9 mouse cellular contexts compared by ENCODE assay signal in the genomic region with DNA sequence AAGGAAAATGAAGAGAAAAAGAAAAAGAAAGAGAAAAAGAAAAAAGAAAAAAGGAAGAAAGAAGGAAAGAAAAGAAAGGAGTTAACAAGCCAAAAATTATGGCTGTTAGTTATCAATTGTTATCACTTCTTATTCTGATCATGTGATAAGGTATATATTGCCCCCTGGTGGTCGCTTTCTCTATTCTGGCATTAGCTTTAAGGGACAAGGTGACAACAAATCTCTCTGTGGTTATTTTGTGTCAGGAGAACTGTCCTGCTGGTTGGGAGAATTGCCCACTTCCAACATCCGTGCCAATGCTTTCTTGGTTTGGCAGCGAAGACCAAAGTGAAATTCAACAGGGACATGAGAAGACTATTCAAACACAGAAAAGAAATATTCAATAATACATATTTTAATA. TPM values are rescaled to one million over a fixed set of nuclear protein-coding genes. Genes with fewer than 3 reads are reported as not detected.
DNase-seq lines count a peak whose midpoint lies in the region; ATAC-seq and TF ChIP-seq lines count a peak whose summit lies in the region.
"Had no signal": no experiment of that assay in that cellular context is flagged by ENCODE, and none has a peak within 500 bp of the region (broad histone marks: within the 10 kb centered on the region; RNA-seq: fewer than 3 reads in every experiment).

No protein-coding gene starts in this region.

- no peaks in the 10 kb centered on the region for H3K36me3 ChIP-seq in embryonic facial prominence, embryonic 14.5 days (ENCODE audit: control insufficient read depth, insufficient read depth, low read length)
- no peaks in the 10 kb centered on the region for H3K36me3 ChIP-seq in limb, embryonic 14.5 days (ENCODE audit: control insufficient read depth, insufficient read depth, low read length)
- no peaks in the 10 kb centered on the region for H3K36me3 ChIP-seq in splenic B cell, adult 2 months (ENCODE audit: control insufficient read depth, insufficient read depth, low read length, poor library complexity, severe bottlenecking)

- no peak for DNase-seq in left cerebral cortex, adult 2 months (ENCODE audit: extremely low spot score in 1 of 2, low spot score in 2 of 2)
- DNase-seq in left cerebral cortex, postnatal 36 days (ENCODE audit: low spot score in 2 of 2), result no peak
- DNase-seq in ES-CJ7 (ENCODE audit: low read depth, low spot score), result peak; percentile 80
- peak; percentile 45 to 68 for DNase-seq in adrenal gland, postnatal 36 days
- peak; percentile 67 for DNase-seq in embryonic facial prominence, embryonic 14.5 days (ENCODE audit: low spot score)
- DNase-seq in limb, embryonic 14.5 days (ENCODE audit: low spot score), result peak; percentile 73
- DNase-seq in splenic B cell, adult 2 months (ENCODE audit: low read depth, low spot score), result peak; percentile 86

- H3K9me3 ChIP-seq in embryonic facial prominence, embryonic 14.5 days (ENCODE audit: control insufficient read depth, low read length), result no peaks in the 10 kb centered on the region
- no peaks in the 10 kb centered on the region for H3K9me3 ChIP-seq in limb, embryonic 14.5 days (ENCODE audit: control insufficient read depth, low read length)

- no peak overlapping the region for H3K4me2 ChIP-seq in embryonic facial prominence, embryonic 14.5 days (ENCODE audit: low read depth, low read length)
- H3K4me2 ChIP-seq in limb, embryonic 14.5 days (replicated peaks; ENCODE audit: low read depth, low read length, severe bottlenecking), result no peak overlapping the region

- peak; percentile 50 for TF ChIP-seq CTCF in left cerebral cortex, adult 2 months (IDR thresholded peaks at IDR 0.05)

- H3K9ac ChIP-seq in embryonic facial prominence, embryonic 14.5 days (ENCODE audit: low read depth, low read length), result no peak overlapping the region
- H3K9ac ChIP-seq in limb, embryonic 14.5 days (ENCODE audit: low read depth, low read length, severe bottlenecking), result no peak overlapping the region

- no peak overlapping the region for H3K4me3 ChIP-seq in left cerebral cortex, adult 2 months
- H3K4me3 ChIP-seq in embryonic facial prominence, embryonic 14.5 days (ENCODE audit: low read depth, low read length), result no peak overlapping the region
- H3K4me3 ChIP-seq in limb, embryonic 14.5 days (replicated peaks; ENCODE audit: low read length), result no peak overlapping the region
- H3K4me3 ChIP-seq: erythroblast, embryonic 14.5 days had no signal

- no peak for ATAC-seq in embryonic facial prominence, embryonic 14.5 days (ENCODE audit: low read depth)
- no peak for ATAC-seq in limb, embryonic 14.5 days (ENCODE audit: low FRiP score, low read depth)
- no peak for ATAC-seq in activated CD4-positive, CD25-positive, alpha-beta regulatory T cell, adult 4 months

- H3K27ac ChIP-seq in left cerebral cortex, adult 2 months, result no peak overlapping the region
- H3K27ac ChIP-seq in embryonic facial prominence, embryonic 14.5 days (replicated peaks; ENCODE audit: low read depth, low read length), result no peak overlapping the region
- no peak overlapping the region for H3K27ac ChIP-seq in limb, embryonic 14.5 days (replicated peaks; ENCODE audit: low read depth, low read length)

- H3K4me1 ChIP-seq in embryonic facial prominence, embryonic 14.5 days (ENCODE audit: control insufficient read depth, insufficient read depth, low read length), result no peaks in the 10 kb centered on the region
- peaks cover 14% of the 10 kb centered on the region for H3K4me1 ChIP-seq in limb, embryonic 14.5 days (ENCODE audit: control insufficient read depth, insufficient read depth, low read length)

- TF ChIP-seq POLR2A in limb, embryonic 14.5 days (IDR thresholded peaks at IDR 0.05; ENCODE audit: borderline replicate concordance, extremely low read depth, insufficient read depth, insufficient read length), result no peak

- H3K27me3 ChIP-seq in embryonic facial prominence, embryonic 14.5 days (replicated peaks; ENCODE audit: control insufficient read depth, insufficient read depth, low read length), result no peaks in the 10 kb centered on the region
- no peaks in the 10 kb centered on the region for H3K27me3 ChIP-seq in limb, embryonic 14.5 days (ENCODE audit: control insufficient read depth, insufficient read depth, low read length)
- H3K27me3 ChIP-seq in splenic B cell, adult 2 months (ENCODE audit: control insufficient read depth, insufficient read depth, low read length, poor library complexity, severe bottlenecking), result no peaks in the 10 kb centered on the region

- WGBS in embryonic facial prominence, embryonic 14.5 days, result 51% methylated on average over 3 of the region's 3 CpGs
- 56% methylated on average over 3 of the region's 3 CpGs for WGBS in limb, embryonic 14.5 days

- intact Hi-C loops in left cerebral cortex, adult 2 months (cut with DNase I), result no loop called here
- intact Hi-C loops in left cerebral cortex, postnatal 36 days (cut with DNase I), result loop anchor here (10.0 kb wide), 1 partner anchor 123 kb away; no protein-coding TSS in a partner anchor

RNA-seq across cellular contexts. Expression of a gene that starts 34.6 kb away (rescaled TPM):
- 100 to 1,000 TPM; 402 to 406 TPM for total RNA-seq in left cerebral cortex, adult 2 months (2021)
- total RNA-seq in left cerebral cortex, postnatal 36 days (2021), result 100 to 1,000 TPM; 331 to 391 TPM
- total RNA-seq in adrenal gland, postnatal 36 days (2021), result 100 to 1,000 TPM; 104 to 110 TPM
- polyA plus RNA-seq in embryonic facial prominence, embryonic 14.5 days (2014; fragmentation: Nextera tagmentation; extraction: Ambion mirVana), result 38.9 and 39.1 TPM in 2 replicates
- 110 and 126 TPM in 2 replicates for polyA plus RNA-seq in limb, embryonic 14.5 days (2012; rRNA removed)
- 44.9 and 45.0 TPM in 2 replicates for polyA plus RNA-seq in limb, embryonic 14.5 days (2014; fragmentation: Nextera tagmentation; extraction: Ambion mirVana)
- polyA plus RNA-seq in activated CD4-positive, CD25-positive, alpha-beta regulatory T cell, adult 4 months (2017; shearing (Covaris generic)), result 10 to 100 TPM; 42.3 to 70.7 TPM

Comparison
In these comparisons a context has a peak if more than half of its experiments do, and no peak if none do; other contexts are left out.
1. DNase-seq: peak in ES-CJ7 (single experiment), adrenal gland, postnatal 36 days (2 of 2), embryonic facial prominence, embryonic 14.5 days (single experiment), limb, embryonic 14.5 days (single experiment) and splenic B cell, adult 2 months (single experiment); none in left cerebral cortex, adult 2 months (0 of 2) and left cerebral cortex, postnatal 36 days (0 of 2).